Mouse (Mus musculus) right cerebral cortex, postnatal 36 days (tissue): ENCODE results near the gene Cox7b2.
A peak's percentile ranks its signal among the peaks of the same experiment; 100 is the strongest.
"Not testable (repeated sequence)": the region's sequence is repeated elsewhere in the genome, so short reads cannot be mapped to it uniquely, and the experiment has no call there.

Experiments used
- DNase-seq, 2 experiments: peaks; one replicate each; pipeline ENCODE4 v3.0.0; 2022; ENCODE audit warnings: low spot score in 2 of 2, mixed read lengths in 1 of 2

The Cox7b2 gene

GRCm38 (mm10) chr5:71548079-71548478 lies at the start of gene Cox7b2:
TSS of gene Cox7b2 (minus strand) at chr5:71548205.
- DNase-seq, result no peak

- DNase-seq, result no peak
Observed at GRCm38 (mm10) chr5:71595321-71595720, 47.3 kb upstream of the Cox7b2 start.

- no peak for DNase-seq
Observed at GRCm38 (mm10) chr5:71593745-71594255, 45.8 kb upstream of the Cox7b2 start.

GRCm38 (mm10) chr5:71571646-71572237 lies 23.7 kb upstream of the Cox7b2 start:
- no peak for DNase-seq

- DNase-seq, result no peak
Observed at GRCm38 (mm10) chr5:71545554-71545953, 2.5 kb downstream of the Cox7b2 start.

- DNase-seq, result not testable (repeated sequence)
Observed at GRCm38 (mm10) chr5:71525486-71525885, 22.5 kb downstream of the Cox7b2 start.

GRCm38 (mm10) chr5:71502058-71502678 lies 45.8 kb downstream of the Cox7b2 start:
- DNase-seq, result peak; percentile 44 to 50

GRCm38 (mm10) chr5:71495621-71496020 lies 52.4 kb downstream of the Cox7b2 start:
- DNase-seq, result peak in 1 of 2 experiments; percentile 7

- DNase-seq, result no peak
Observed at GRCm38 (mm10) chr5:71456957-71457356, 91.0 kb downstream of the Cox7b2 start.

- peak in 1 of 2 experiments; percentile 6 for DNase-seq
Observed at GRCm38 (mm10) chr5:71440174-71440573, 107.8 kb downstream of the Cox7b2 start.
